Comparison of ENCODE assay signal across 11 mouse cellular contexts in the genomic region with DNA sequence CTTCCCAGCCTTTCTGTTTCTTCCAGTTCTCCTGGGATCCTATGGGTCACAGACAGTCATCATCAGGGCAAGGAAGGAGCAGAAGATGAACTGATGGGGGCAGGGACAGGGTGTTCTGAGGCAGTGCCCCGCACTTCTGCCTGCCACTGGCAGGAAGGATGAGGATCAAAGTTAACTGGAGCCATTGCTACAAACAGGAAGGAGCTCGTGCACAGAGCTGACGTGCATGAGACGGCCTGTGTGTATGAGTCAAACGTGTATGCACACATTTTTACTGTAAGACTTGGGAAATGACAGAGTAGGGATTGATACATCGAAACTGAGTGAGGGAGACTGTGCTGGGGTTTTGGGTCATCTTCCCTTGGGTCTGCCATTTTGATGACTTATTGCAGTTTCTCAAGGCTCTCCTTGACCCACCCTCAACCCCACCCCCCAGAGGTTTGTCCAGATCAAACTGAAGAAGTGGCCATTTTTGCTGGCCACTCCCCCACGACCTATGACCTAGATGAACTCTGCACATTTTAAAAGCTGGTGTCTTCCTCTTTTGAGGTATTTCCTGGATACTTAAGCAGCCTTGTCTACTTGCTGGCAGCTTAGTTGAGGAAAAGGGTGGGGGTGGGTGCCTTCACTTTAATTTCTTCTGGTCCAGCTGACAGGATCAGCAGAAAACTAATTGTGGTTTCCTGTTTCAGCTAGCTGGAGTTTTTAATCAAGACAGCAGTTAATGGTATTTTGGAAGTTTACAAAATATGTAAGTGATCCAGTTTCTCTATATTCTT.
DNase-seq lines count a peak whose midpoint lies in the region; ATAC-seq lines count a peak whose summit lies in the region.
"Had no signal": no experiment of that assay in that cellular context is flagged by ENCODE, and none has a peak within 500 bp of the region (broad histone marks: within the 10 kb centered on the region; RNA-seq: fewer than 3 reads in every experiment).

No protein-coding gene starts in this region.

- H3K4me1 ChIP-seq in kidney, embryonic 16.5 days (ENCODE audit: insufficient read depth, low read length): peaks cover 15% of the 10 kb centered on the region
- peaks cover 5% of the 10 kb centered on the region; the same call in 1 of the 2 replicates for H3K4me1 ChIP-seq in embryonic facial prominence, embryonic 14.5 days (ENCODE audit: control insufficient read depth, insufficient read depth, low read length)
- peaks cover 12% of the 10 kb centered on the region for H3K4me1 ChIP-seq in lung, embryonic 15.5 days
- no peaks in the 10 kb centered on the region for H3K4me1 ChIP-seq in midbrain, embryonic 15.5 days

- no peak overlapping the region for H3K4me2 ChIP-seq in kidney, embryonic 16.5 days (replicated peaks; ENCODE audit: low read depth, low read length)
- no peak overlapping the region for H3K4me2 ChIP-seq in embryonic facial prominence, embryonic 14.5 days (ENCODE audit: low read depth, low read length)
- no peak overlapping the region for H3K4me2 ChIP-seq in lung, embryonic 15.5 days
- no peak overlapping the region for H3K4me2 ChIP-seq in midbrain, embryonic 15.5 days
- H3K4me2 ChIP-seq: heart, embryonic 13.5 days had no signal

- H3K9ac ChIP-seq in kidney, embryonic 16.5 days (replicated peaks; ENCODE audit: low read length): no peak overlapping the region
- no peak overlapping the region for H3K9ac ChIP-seq in embryonic facial prominence, embryonic 14.5 days (ENCODE audit: low read depth, low read length)
- H3K9ac ChIP-seq in lung, embryonic 15.5 days: no peak overlapping the region
- H3K9ac ChIP-seq in midbrain, embryonic 15.5 days: no peak overlapping the region
- H3K9ac ChIP-seq: heart, embryonic 13.5 days had no signal

- no peaks in the 10 kb centered on the region for H3K27me3 ChIP-seq in kidney, embryonic 16.5 days (ENCODE audit: insufficient read depth, low read length)
- no peaks in the 10 kb centered on the region for H3K27me3 ChIP-seq in embryonic facial prominence, embryonic 14.5 days (replicated peaks; ENCODE audit: control insufficient read depth, insufficient read depth, low read length)
- H3K27me3 ChIP-seq in lung, embryonic 15.5 days: no peaks in the 10 kb centered on the region
- no peaks in the 10 kb centered on the region for H3K27me3 ChIP-seq in midbrain, embryonic 15.5 days (replicated peaks)
- H3K27me3 ChIP-seq: heart, embryonic 13.5 days had no signal

- no peak for DNase-seq in kidney, adult 11 months
- DNase-seq in embryonic facial prominence, embryonic 14.5 days (ENCODE audit: low spot score): peak; percentile 51
- DNase-seq in thymus, postnatal 0 days (ENCODE audit: low spot score): peak; percentile 3
- no peak for DNase-seq in spleen, adult 18-20 months
- DNase-seq in gastrocnemius, postnatal 10 days: no peak
- DNase-seq: right cerebral cortex, postnatal 4 days had no signal

- peak overlapping the region; percentile 46 for H3K27ac ChIP-seq in kidney, embryonic 16.5 days (ENCODE audit: low read length)
- no peak overlapping the region; the same call in 1 of the 2 replicates for H3K27ac ChIP-seq in embryonic facial prominence, embryonic 14.5 days (replicated peaks; ENCODE audit: low read depth, low read length)
- peak overlapping the region; percentile 66 for H3K27ac ChIP-seq in lung, embryonic 15.5 days
- H3K27ac ChIP-seq in midbrain, embryonic 15.5 days: no peak overlapping the region
- H3K27ac ChIP-seq: heart, embryonic 13.5 days had no signal

- no peak; the same call in 1 of the 2 replicates for ATAC-seq in kidney, embryonic 16.5 days (ENCODE audit: low FRiP score, low TSS enrichment)
- ATAC-seq in embryonic facial prominence, embryonic 14.5 days (ENCODE audit: low read depth): no peak
- ATAC-seq in lung, embryonic 15.5 days (ENCODE audit: borderline replicate concordance, extremely low read depth, low FRiP score, low TSS enrichment): peak; percentile 53
- ATAC-seq in midbrain, embryonic 15.5 days (replicated peaks): no peak

- no peaks in the 10 kb centered on the region for H3K9me3 ChIP-seq in kidney, embryonic 16.5 days (ENCODE audit: low read length)
- H3K9me3 ChIP-seq in embryonic facial prominence, embryonic 14.5 days (ENCODE audit: control insufficient read depth, low read length): no peaks in the 10 kb centered on the region
- no peaks in the 10 kb centered on the region for H3K9me3 ChIP-seq in lung, embryonic 15.5 days
- H3K9me3 ChIP-seq in midbrain, embryonic 15.5 days: no peaks in the 10 kb centered on the region
- H3K9me3 ChIP-seq: heart, embryonic 13.5 days had no signal

- H3K36me3 ChIP-seq in kidney, embryonic 16.5 days (ENCODE audit: insufficient read depth, low read length): no peaks in the 10 kb centered on the region
- no peaks in the 10 kb centered on the region for H3K36me3 ChIP-seq in embryonic facial prominence, embryonic 14.5 days (ENCODE audit: control insufficient read depth, insufficient read depth, low read length)
- no peaks in the 10 kb centered on the region for H3K36me3 ChIP-seq in lung, embryonic 15.5 days
- no peaks in the 10 kb centered on the region for H3K36me3 ChIP-seq in midbrain, embryonic 15.5 days (replicated peaks)
- H3K36me3 ChIP-seq: heart, embryonic 13.5 days had no signal

- H3K4me3 ChIP-seq in kidney, embryonic 16.5 days (ENCODE audit: low read length): no peak overlapping the region
- H3K4me3 ChIP-seq in embryonic facial prominence, embryonic 14.5 days (ENCODE audit: low read depth, low read length): no peak overlapping the region
- no peak overlapping the region for H3K4me3 ChIP-seq in lung, embryonic 15.5 days
- no peak overlapping the region for H3K4me3 ChIP-seq in midbrain, embryonic 15.5 days
- H3K4me3 ChIP-seq: heart, embryonic 13.5 days; myocyte had no signal

- 60% methylated on average over 7 of the region's 7 CpGs for WGBS in kidney, embryonic 16.5 days
- 42% methylated on average over 7 of the region's 7 CpGs for WGBS in embryonic facial prominence, embryonic 14.5 days
- 36% methylated on average over 7 of the region's 7 CpGs for WGBS in lung, embryonic 15.5 days
- 82% methylated on average over 7 of the region's 7 CpGs for WGBS in midbrain, embryonic 15.5 days

Comparison
In these comparisons a context has a peak if more than half of its experiments do, and no peak if none do; other contexts are left out.
1. H3K27ac ChIP-seq: peak in kidney, embryonic 16.5 days (single experiment) and lung, embryonic 15.5 days (single experiment); none in embryonic facial prominence, embryonic 14.5 days (single experiment) and midbrain, embryonic 15.5 days (single experiment).
2. DNase-seq: peak in embryonic facial prominence, embryonic 14.5 days (single experiment) and thymus, postnatal 0 days (single experiment); none in kidney, adult 11 months (single experiment), spleen, adult 18-20 months (0 of 2) and gastrocnemius, postnatal 10 days (single experiment).